Comparison of ENCODE assay signal across 8 mouse cellular contexts in the genomic region with DNA sequence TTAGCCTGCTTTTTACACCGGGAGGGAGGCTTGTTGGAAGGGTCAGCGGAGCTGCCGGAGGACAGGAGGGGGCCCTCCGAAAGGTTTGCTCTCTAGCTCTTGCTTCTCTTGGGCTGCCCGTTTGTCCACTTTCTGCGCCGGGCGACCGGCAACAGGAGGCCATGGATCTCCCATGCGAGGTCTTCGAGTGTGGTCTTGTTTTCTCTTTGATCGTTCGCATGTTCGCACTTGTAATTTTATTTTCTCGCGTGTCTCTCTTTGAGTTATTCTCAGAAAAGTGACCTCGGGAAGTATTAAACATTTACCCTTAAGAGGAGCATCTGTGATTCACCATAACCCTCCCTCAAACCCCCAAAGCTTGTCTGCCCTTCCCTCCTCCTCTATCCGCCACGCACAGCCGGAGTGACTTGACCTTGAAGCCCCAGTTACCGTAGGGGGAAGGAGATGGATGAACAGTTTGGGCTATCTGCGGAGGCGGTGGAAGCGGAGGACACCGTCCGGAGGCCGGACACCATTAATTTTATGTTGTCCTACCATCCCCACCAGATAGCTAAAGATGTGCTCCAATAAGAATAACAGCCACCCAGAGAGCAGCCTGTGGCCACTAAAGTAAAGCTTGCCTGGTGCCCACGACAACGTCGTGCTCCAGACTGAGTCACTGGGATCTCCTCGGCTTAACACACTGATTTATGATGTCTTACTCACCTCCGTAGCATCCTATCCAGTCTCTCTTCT. TPM values are rescaled to one million over a fixed set of nuclear protein-coding genes. Genes with fewer than 3 reads are reported as not detected.
DNase-seq lines count a peak whose midpoint lies in the region; ATAC-seq and TF ChIP-seq lines count a peak whose summit lies in the region.

No protein-coding gene starts in this region.

- intact Hi-C loops in gastrocnemius, adult 2 months (cut with DNase I), result no loop called here
- intact Hi-C loops in left cerebral cortex, postnatal 10 days (cut with DNase I), result loop anchor here (10.0 kb wide), 1 partner anchor 1377 kb away; no protein-coding TSS in a partner anchor

- H3K27ac ChIP-seq in gastrocnemius, adult 2 months, result peak overlapping the region; percentile 87
- H3K27ac ChIP-seq in forebrain, embryonic 13.5 days, result peak overlapping the region; percentile 92; the same call in 1 of the 2 replicates
- H3K27ac ChIP-seq in hindbrain, embryonic 12.5 days, result peak overlapping the region; percentile 95
- H3K27ac ChIP-seq in midbrain, embryonic 15.5 days, result peak overlapping the region; percentile 91

- H3K27me3 ChIP-seq in forebrain, embryonic 13.5 days, result no peaks in the 10 kb centered on the region
- H3K27me3 ChIP-seq in hindbrain, embryonic 12.5 days, result no peaks in the 10 kb centered on the region
- H3K27me3 ChIP-seq in midbrain, embryonic 15.5 days (replicated peaks), result no peaks in the 10 kb centered on the region

- no peak for ATAC-seq in forebrain, embryonic 13.5 days
- no peak for ATAC-seq in hindbrain, embryonic 12.5 days (ENCODE audit: low FRiP score)
- ATAC-seq in midbrain, embryonic 15.5 days (replicated peaks), result no peak

- H3K9me3 ChIP-seq in forebrain, embryonic 13.5 days (replicated peaks), result no peaks in the 10 kb centered on the region
- no peaks in the 10 kb centered on the region for H3K9me3 ChIP-seq in hindbrain, embryonic 12.5 days (replicated peaks)
- no peaks in the 10 kb centered on the region for H3K9me3 ChIP-seq in midbrain, embryonic 15.5 days

- H3K4me1 ChIP-seq in forebrain, embryonic 13.5 days, result peaks cover 24% of the 10 kb centered on the region
- H3K4me1 ChIP-seq in hindbrain, embryonic 12.5 days, result peaks cover 21% of the 10 kb centered on the region
- peaks cover 32% of the 10 kb centered on the region for H3K4me1 ChIP-seq in midbrain, embryonic 15.5 days

- H3K4me3 ChIP-seq in gastrocnemius, adult 2 months, result peak overlapping the region; percentile 94
- H3K4me3 ChIP-seq in forebrain, embryonic 13.5 days, result peak overlapping the region; percentile 87
- H3K4me3 ChIP-seq in hindbrain, embryonic 12.5 days, result peak overlapping the region; percentile 90
- peak overlapping the region; percentile 68 for H3K4me3 ChIP-seq in midbrain, embryonic 15.5 days

- 1% methylated on average over 32 of the region's 32 CpGs for WGBS in forebrain, embryonic 13.5 days
- WGBS in hindbrain, embryonic 12.5 days, result under 1% methylated on average over 32 of the region's 32 CpGs
- under 1% methylated on average over 32 of the region's 32 CpGs for WGBS in midbrain, embryonic 15.5 days

- peak overlapping the region; percentile 94 for H3K9ac ChIP-seq in forebrain, embryonic 13.5 days
- H3K9ac ChIP-seq in hindbrain, embryonic 12.5 days, result peak overlapping the region; percentile 89
- peak overlapping the region; percentile 83 for H3K9ac ChIP-seq in midbrain, embryonic 15.5 days

- no peak for DNase-seq in gastrocnemius, adult 2 months
- DNase-seq in gastrocnemius, postnatal 25 days, result no peak
- peak; percentile 82 for DNase-seq in brain, adult 2 months (ENCODE audit: low read depth, low spot score)
- peak; percentile 36 to 39 for DNase-seq in left cerebral cortex, postnatal 10 days (ENCODE audit: extremely low spot score in 1 of 2, low spot score in 2 of 2)
- DNase-seq in yolk sac, embryonic 10.5 days (ENCODE audit: low spot score), result peak; percentile 31

- peak overlapping the region; percentile 83 for H3K4me2 ChIP-seq in forebrain, embryonic 13.5 days
- H3K4me2 ChIP-seq in hindbrain, embryonic 12.5 days (replicated peaks), result peak overlapping the region; percentile 79
- H3K4me2 ChIP-seq in midbrain, embryonic 15.5 days, result peak overlapping the region; percentile 74

- H3K36me3 ChIP-seq in forebrain, embryonic 13.5 days (ENCODE audit: poor library complexity, severe bottlenecking), result no peaks in the 10 kb centered on the region
- H3K36me3 ChIP-seq in hindbrain, embryonic 12.5 days, result no peaks in the 10 kb centered on the region
- H3K36me3 ChIP-seq in midbrain, embryonic 15.5 days (replicated peaks), result no peaks in the 10 kb centered on the region

- TF ChIP-seq CTCF in gastrocnemius, adult 2 months (IDR thresholded peaks at IDR 0.05), result no peak

RNA-seq across cellular contexts. Expression of gene Nectin3, which starts 0.5 kb away (rescaled TPM):
- total RNA-seq in gastrocnemius, adult 2 months (2021), result 1 to 10 TPM; 3.8 to 4.1 TPM
- 1 to 10 TPM; 5.5 to 5.7 TPM for total RNA-seq in gastrocnemius, postnatal 25 days (2021)
- polyA plus RNA-seq in forebrain, embryonic 13.5 days (2015; fragmentation: Nextera tagmentation; extraction: Ambion mirVana), result 16.4 and 17.4 TPM in 2 replicates
- polyA plus RNA-seq in hindbrain, embryonic 12.5 days (2016; fragmentation: Nextera tagmentation; extraction: Ambion mirVana), result 50.7 and 59.0 TPM in 2 replicates
- 10 to 100 TPM; 75.2 to 91.7 TPM for total RNA-seq in left cerebral cortex, postnatal 10 days (2021)
- polyA plus RNA-seq in midbrain, embryonic 15.5 days (2015; fragmentation: Nextera tagmentation; extraction: Ambion mirVana), result 29.1 and 31.1 TPM in 2 replicates

Comparison
In these comparisons a context has a peak if more than half of its experiments do, and no peak if none do; other contexts are left out.
1. DNase-seq: peak in brain, adult 2 months (single experiment), left cerebral cortex, postnatal 10 days (2 of 2) and yolk sac, embryonic 10.5 days (single experiment); none in gastrocnemius, adult 2 months (single experiment) and gastrocnemius, postnatal 25 days (single experiment).
2. RNA of gene Nectin3, which starts 0.5 kb away (total RNA-seq): 75.2 to 91.7 TPM in left cerebral cortex, postnatal 10 days; 5.5 to 5.7 TPM in gastrocnemius, postnatal 25 days and 3.8 to 4.1 TPM in gastrocnemius, adult 2 months; every median in the first group is over 10 times any median in the second.
3. Peak in every context shown above with its lines, with median percentiles within 50 percentile points of each other: H3K27ac ChIP-seq, H3K4me3 ChIP-seq, H3K4me2 ChIP-seq and H3K9ac ChIP-seq.